Mouse (Mus musculus) spleen, postnatal 10 days (tissue): ENCODE results near the gene Klhl1.

ENCODE experiments used
- DNase-seq, 2 experiments: peaks; one replicate each; pipeline ENCODE4 v3.0.0; 2021 to 2022; ENCODE audit warnings: low spot score in 2 of 2

The Klhl1 gene

GRCm38 (mm10) chr14:96518954-96519682 is at the start of gene Klhl1:
Klhl1 (minus strand) TSS chr14:96519102.
- DNase-seq = no peak

GRCm38 (mm10) chr14:96553668-96554067 is 34.8 kb upstream of the Klhl1 start:
- DNase-seq = no peak

DNA sequence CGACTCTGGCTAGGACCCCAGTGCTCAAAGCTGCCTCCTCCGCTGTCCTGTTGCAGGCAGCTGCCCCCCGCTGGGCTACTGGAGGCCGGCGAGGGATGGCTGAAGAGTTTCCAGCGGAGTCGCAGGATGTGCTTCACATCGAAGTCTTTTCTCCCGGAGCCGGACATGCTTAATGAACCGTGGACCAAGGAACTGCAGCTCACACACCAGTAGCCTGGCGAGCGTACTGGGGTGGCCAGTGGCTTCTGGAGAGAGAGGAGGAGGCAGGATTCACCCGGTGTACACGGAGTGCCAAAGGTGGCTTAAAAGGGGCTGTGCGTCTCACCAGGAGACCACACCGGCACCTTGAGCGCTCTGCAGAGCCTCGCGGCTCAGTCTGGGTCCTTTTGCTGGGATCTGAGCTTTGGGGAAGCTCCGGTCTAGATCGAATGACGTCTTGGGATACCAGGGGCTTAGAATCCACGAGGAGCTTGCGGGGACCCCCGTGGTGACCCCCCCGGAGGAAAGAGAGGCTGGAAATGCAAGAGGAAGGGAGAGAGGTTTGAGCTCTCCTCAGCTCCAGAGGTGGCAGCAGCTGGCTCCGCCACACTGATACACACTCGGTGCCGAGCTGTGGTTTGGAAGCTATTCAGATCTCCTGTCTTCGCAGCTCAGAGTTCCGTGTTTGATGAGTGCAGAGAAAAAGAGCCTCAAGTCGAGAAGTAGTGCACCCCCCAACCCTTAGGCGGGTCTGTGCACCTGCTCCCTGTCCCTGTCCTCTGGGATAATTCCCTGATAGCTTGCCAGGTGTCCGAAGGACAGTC is 550 bp downstream of the Klhl1 start:
- no peak for DNase-seq

GRCm38 (mm10) chr14:96517727-96518126 is 1.2 kb downstream of the Klhl1 start:
- no peak for DNase-seq

DNA sequence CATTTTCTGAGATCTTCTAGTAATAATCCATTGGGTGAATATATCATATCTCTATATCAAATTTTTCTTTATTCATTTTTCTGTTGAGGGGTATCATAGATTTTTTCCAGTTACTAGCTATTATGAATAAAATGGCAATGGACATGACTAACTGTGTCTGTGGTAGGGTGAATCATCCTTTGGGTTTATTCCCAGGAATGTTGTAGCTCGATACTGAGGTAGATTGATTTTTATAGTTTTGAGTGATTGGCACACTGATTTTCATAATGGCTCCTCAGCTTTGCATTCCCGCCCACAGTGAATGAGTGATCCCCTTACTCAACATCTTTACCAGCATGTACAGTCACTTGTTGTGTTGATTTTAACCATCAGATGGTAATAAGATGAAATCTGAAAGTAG is 19.0 kb downstream of the Klhl1 start:
- no peak for DNase-seq

DNA sequence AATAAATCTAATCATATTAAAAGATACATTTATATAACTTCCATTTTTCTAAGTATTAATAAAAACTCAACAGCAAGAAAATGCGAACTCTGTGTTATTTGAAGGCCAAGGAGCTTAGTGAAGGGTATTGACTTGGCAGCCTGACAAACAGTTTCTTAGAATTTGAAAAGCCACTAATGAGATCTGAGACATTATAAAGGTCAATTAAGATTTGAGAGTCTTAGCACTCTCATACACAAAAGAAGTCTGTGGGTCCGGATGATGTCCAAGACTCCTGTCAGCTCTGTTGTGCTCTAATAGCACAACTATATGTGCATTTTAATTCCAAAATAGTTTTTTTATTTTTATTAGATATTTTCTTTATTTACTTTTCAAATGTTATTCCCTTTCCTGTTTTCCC is 47.1 kb downstream of the Klhl1 start:
- DNase-seq = no peak

DNA sequence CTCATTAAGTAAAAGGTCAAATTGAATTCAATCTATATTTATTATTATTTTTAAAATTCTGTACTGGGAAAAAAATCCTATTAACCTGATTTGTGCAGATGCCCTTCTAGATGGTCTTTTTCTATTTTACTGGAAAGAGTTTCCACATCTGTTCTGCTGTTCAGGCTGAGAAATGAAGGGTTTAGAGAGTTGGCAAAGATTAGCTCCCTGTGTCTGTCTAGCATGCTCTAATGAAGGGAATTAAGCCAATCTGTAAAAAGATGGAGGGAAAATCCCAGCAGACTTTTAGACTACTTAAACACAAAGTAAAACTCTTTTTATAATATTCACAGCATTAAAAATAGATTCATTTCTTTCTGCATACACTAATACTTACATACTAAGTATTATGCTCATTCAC is 47.6 kb downstream of the Klhl1 start:
- no peak for DNase-seq

GRCm38 (mm10) chr14:96461756-96462155 is 57.1 kb downstream of the Klhl1 start:
- DNase-seq = no peak

DNA sequence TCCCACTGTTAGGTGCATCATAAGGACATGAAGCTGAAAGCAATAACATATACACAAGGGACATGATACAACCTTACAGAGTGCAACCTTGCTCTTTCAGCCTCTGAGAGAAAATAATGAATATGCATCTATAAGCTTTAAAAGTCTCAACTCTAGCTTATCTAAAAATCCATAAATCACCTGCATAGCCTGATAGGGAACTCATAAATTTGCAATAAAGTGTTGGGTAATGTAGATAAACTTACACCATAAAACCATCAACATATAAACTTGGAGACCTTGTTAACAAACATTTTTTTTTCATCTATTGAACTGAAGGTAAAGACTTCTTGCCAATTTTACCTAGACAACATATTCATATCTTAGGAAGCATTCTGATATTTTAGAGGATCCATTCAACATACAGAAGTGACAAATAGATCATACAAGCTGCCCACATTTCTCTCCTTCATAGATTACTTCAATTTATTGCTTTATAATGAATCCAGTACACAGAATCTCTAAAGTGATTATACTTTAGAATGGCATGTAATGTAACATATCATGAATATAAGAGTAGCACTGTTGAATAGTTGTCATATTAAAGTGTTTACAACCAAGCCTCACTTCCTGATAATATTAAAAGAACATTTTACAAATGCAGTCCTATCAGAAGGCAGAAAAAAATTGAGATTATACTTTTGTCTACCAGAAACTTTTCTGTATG is 126.7 kb downstream of the Klhl1 start:
- DNase-seq = no peak

GRCm38 (mm10) chr14:96362727-96363126 is 156.2 kb downstream of the Klhl1 start:
- no peak for DNase-seq

DNA sequence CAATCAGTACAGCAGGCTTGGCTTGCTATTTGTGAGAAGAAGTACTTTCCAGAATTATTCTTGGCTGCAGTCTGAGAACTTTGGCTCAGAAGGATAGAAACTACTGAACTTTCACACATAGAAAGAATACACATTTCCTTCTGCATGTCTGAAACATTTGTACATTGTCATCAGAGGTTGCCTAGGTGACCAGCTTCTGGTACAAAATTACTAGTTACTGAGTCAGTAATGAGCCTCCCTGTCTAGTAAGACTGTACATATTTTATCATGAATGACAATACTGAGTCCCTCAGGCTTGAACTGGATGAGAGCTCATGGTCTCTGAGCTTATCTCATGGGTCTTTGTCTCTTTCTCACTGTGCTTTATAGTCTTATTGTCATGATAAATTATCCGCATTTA is 170.7 kb downstream of the Klhl1 start:
- DNase-seq = no peak

DNA sequence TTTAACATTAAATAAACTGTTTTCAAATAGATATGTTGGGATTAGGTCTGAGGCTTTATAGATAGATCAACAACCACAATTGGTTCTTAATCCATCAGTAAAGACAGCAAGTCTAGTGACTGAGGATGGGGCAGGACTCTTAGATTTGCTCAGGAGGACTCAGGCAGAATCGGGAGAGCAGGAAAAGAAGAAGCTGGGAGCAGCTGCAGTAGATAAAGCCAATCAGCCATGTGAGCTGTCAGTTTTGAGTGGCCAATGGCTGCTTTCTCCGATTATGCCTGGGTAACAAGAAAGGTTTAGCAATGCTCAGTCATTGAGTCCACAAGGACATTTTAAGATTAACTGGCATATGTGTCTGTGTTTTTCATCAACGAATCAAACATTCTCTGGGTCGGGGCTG is 187.8 kb downstream of the Klhl1 start:
- no peak for DNase-seq

GRCm38 (mm10) chr14:96217805-96218441 is 301.0 kb downstream of the Klhl1 start:
- no peak for DNase-seq

GRCm38 (mm10) chr14:96194795-96195194 is 324.1 kb downstream of the Klhl1 start:
- peak in 1 of 2 experiments; percentile 21 for DNase-seq

- no peak for DNase-seq
These were observed 344.4 kb downstream of the Klhl1 start for GRCm38 (mm10) chr14:96174546-96174945.

GRCm38 (mm10) chr14:96143137-96143536 is 375.8 kb downstream of the Klhl1 start:
- no peak for DNase-seq

DNA sequence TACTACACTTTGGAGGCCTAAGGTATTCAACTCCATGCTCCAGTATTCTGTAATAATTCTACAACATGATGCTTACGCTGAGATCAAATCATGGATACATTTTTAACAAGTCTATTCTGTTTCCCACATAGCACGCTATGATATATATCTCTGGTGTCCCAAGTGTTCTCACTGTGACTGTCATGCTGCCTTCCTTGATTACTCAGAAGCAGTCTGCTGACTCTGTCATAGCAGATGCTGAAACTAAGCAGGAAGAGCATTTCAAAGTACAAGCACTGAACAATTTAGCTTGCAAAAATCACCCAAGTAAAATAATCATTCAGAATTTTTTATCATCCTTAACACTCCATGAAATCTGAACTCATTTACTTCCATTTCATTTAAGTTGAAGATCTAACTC is 378.7 kb downstream of the Klhl1 start:
- no peak for DNase-seq

DNA sequence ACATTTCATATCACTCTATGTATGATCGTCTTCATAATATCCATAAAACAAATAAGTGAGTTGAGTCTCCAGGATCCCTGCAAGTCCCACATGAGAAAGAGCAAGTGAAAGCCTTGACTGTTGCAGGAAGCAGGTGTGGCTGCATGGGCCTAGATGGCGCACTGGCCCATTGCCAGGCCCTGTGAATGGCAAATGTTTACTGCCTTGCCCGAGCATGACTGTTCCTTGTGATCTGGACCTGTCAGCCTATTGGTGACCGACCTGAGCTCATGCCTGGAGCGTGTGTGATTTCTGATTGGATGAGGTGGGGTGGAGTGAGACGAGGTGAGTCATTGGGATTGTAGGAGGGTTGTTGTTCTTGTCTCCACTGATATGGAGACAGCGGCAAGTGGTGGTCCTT is 411.5 kb downstream of the Klhl1 start:
- no peak for DNase-seq

DNA sequence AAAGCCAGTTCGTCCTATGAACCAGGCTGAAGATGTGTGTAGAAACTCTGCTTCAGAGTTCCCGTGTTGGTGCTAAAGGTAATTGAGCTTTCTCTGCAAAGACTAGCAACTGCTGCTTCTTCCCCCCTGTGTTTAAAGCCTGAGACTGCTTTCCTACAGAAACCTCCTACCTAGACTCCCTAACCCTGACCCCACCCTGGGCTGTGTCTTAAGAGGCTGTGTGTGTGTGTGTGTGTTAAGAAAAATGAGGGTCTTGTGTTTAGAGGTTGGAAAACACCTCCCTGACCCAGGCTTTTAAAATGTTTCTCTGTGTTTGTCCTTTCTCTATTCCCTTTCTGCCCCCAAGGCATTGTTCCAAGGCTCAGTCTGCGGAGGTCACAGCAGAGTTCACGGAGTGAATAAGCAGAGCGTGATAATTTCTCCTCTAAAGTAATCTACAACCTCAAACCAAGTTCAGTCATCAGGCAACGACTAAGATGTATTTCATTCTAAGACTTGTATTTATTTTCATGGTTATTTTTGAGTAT is 437.2 kb downstream of the Klhl1 start:
- no peak for DNase-seq

DNA sequence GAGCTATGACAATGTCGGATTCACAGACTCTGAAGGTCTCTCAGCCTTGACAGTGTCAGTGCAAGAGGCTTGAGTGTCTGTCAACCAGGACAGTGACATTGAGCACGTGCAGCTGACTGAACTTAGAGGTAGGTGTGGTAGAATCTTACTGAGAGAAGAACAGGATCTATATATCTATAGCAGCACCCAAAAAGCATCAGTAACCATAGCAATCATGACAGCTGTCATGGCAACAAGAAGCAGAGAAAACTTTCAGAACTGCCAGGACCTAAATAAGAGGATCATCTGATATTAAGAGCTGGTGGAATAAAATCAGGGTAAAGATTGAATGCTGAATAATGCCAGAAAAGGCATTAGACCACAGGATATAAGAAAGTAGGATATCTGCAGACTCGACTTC is 453.0 kb downstream of the Klhl1 start:
- DNase-seq = no peak
